Mouse (Mus musculus): ENCODE results near the gene Ap3s2.

DNA sequence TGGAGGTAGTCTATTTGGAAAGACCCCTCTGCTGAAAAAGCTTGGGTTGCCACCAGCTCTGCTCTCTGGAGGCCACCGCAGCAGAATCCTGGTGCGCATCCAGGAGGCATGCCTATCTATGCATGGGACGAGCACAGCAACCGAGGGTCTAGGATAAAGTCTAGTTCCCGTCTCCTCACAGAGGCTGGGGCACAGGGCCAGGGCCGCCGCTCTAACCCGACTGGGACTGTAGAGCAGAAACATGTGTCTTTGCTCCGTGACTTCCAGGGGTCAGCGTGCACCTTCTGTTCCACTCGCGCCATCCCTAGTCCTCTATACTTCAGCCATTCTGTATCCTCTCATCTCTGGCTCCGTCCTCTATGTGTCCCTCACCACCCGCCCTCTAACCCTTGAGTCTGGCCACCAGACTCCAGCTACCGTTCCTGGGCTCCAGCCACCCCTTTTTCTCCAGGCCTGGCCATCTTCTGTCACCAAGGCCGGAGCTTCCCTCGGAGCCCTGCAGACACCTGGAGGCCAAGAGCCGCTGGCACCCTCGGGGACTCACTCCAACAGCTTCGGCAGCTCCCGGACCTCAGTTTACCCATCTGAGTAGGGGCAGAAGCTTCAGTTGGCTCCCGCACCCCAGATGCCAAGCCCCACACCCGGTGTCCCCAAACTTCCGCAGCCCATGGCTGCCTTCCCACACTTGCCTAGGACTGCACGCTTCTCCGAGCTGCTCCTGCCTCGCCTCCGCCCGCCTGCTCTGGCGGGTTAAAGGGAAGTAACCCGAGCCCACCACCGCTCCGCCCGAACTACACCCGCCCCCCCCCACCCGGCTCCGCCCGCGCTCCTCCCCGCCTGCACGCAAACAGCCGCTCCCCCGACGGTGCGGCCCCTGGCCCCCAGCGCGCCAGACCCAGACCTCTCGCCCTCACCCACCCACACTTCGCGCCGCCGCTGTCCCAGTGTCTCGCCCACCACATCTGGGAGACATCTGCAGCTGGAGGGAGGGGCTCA is 72.7 kb downstream of the Ap3s2 start:
- TF ChIP-seq POLR2A (IDR thresholded peaks at IDR 0.05; ENCODE audit: insufficient read depth, low read depth, low read length) (no peak), CTCF (IDR thresholded peaks at IDR 0.05; ENCODE audit: insufficient read depth, low read depth, low read length) (no peak)
